Mouse (Mus musculus): ENCODE measurements around the gene Nprl3. TPM values are rescaled to one million over a fixed set of nuclear protein-coding genes. Genes with fewer than 3 reads are reported as not detected.
A peak's percentile ranks its signal among the peaks of the same experiment; 100 is the strongest.

Gene Nprl3
- total RNA-seq, 1 experiment from 2014 or later, result 45.3 TPM

GRCm38 (mm10) chr11:32244617-32245016 lies 22.9 kb downstream of the Nprl3 start:
- DNase-seq, result no peak

- no peak for DNase-seq
These were observed 23.4 kb downstream of the Nprl3 start for GRCm38 (mm10) chr11:32244064-32244463.

- DNase-seq, result no peak
These were observed 24.1 kb downstream of the Nprl3 start for GRCm38 (mm10) chr11:32243205-32243955.

- DNase-seq, result no peak
These were observed 25.3 kb downstream of the Nprl3 start for GRCm38 (mm10) chr11:32242209-32242608.

GRCm38 (mm10) chr11:32241391-32241790 lies 26.1 kb downstream of the Nprl3 start:
- no peak for DNase-seq

- DNase-seq, result peak; percentile 84
These were observed 29.2 kb downstream of the Nprl3 start for GRCm38 (mm10) chr11:32238093-32238860.

GRCm38 (mm10) chr11:32237411-32237795 lies 30.1 kb downstream of the Nprl3 start:
- peak; percentile 2 for DNase-seq

GRCm38 (mm10) chr11:32236712-32237410 lies 30.6 kb downstream of the Nprl3 start:
- DNase-seq, result peak; percentile 81

- peak; percentile 5 for DNase-seq
These were observed 31.4 kb downstream of the Nprl3 start for GRCm38 (mm10) chr11:32236132-32236531.

GRCm38 (mm10) chr11:32235646-32236045 lies 31.9 kb downstream of the Nprl3 start:
- peak; percentile 86 for DNase-seq

- DNase-seq, result peak; percentile 14
These were observed 32.6 kb downstream of the Nprl3 start for GRCm38 (mm10) chr11:32234816-32235485.

GRCm38 (mm10) chr11:32233895-32234294 lies 33.6 kb downstream of the Nprl3 start:
- DNase-seq, result peak; percentile 3

GRCm38 (mm10) chr11:32232848-32233247 lies 34.7 kb downstream of the Nprl3 start:
- no peak for DNase-seq

- no peak for DNase-seq
These were observed 36.4 kb downstream of the Nprl3 start for GRCm38 (mm10) chr11:32231125-32231524.

GRCm38 (mm10) chr11:32230220-32230619 lies 37.3 kb downstream of the Nprl3 start:
- no peak for DNase-seq

GRCm38 (mm10) chr11:32228292-32228845 lies 39.1 kb downstream of the Nprl3 start:
- no peak for DNase-seq

GRCm38 (mm10) chr11:32227555-32227954 lies 40.0 kb downstream of the Nprl3 start:
- no peak for DNase-seq

- DNase-seq, result no peak
These were observed 40.5 kb downstream of the Nprl3 start for GRCm38 (mm10) chr11:32227041-32227440.

GRCm38 (mm10) chr11:32226124-32226871 lies 41.2 kb downstream of the Nprl3 start, which contains the start of gene Mpg:
Gene Mpg, plus strand, starts transcription at chr11:32226505.
- peak; percentile 96 for DNase-seq

GRCm38 (mm10) chr11:32225222-32226104 lies 42.0 kb downstream of the Nprl3 start:
- DNase-seq, result peak; percentile 55
